Mouse (Mus musculus) forebrain, postnatal 0 days (tissue): ENCODE data around the gene Cdc37l1. TPM values are rescaled to one million over a fixed set of nuclear protein-coding genes. Genes with fewer than 3 reads are reported as not detected.

Experiments
- ATAC-seq: fragments of 200-750 bp; cut with Nextera tagmentation; 2 replicates; pipeline ENCODE4 v1.8.0; 2017; ENCODE audit warnings: mild to moderate bottlenecking, moderate library complexity
- DNase-seq: peaks from one replicate; pipeline ENCODE4 v3.0.0-alpha.2; 2015
- H3K27ac ChIP-seq: fragments of 300-500 bp; sonication (generic); 2 replicates; pipeline ENCODE4 v1.5.1; 2014; ENCODE audit warnings: low read depth, mild to moderate bottlenecking, antibody characterized with exemption, low read length, moderate library complexity, mixed read lengths
- H3K27me3 ChIP-seq: fragments of 300-500 bp; sonication (generic); 2 replicates; pipeline ENCODE4 v1.6.1; 2014; ENCODE audit warnings: mild to moderate bottlenecking, low read length, mixed read lengths; ENCODE audit not compliant: insufficient read depth
- H3K36me3 ChIP-seq: fragments of 300-500 bp; sonication (generic); 2 replicates; pipeline ENCODE4 v1.6.1; 2014; ENCODE audit warnings: mild to moderate bottlenecking, moderate library complexity; ENCODE audit not compliant: insufficient read depth
- H3K4me1 ChIP-seq: fragments of 300-500 bp; sonication (generic); 2 replicates; pipeline ENCODE4 v1.6.1; 2014; ENCODE audit warnings: antibody characterized with exemption; ENCODE audit not compliant: insufficient read depth
- H3K4me2 ChIP-seq: fragments of 300-500 bp; sonication (generic); 2 replicates; pipeline ENCODE4 v1.6.1; 2014; ENCODE audit warnings: low read depth, mild to moderate bottlenecking, moderate library complexity
- H3K4me3 ChIP-seq: fragments of 300-500 bp; sonication (generic); 2 replicates; pipeline ENCODE4 v1.5.1; 2014; ENCODE audit warnings: low read depth, low read length, mixed read lengths
- H3K9ac ChIP-seq: fragments of 300-500 bp; sonication (generic); 2 replicates; pipeline ENCODE4 v1.6.1; 2014; ENCODE audit warnings: mild to moderate bottlenecking
- H3K9me3 ChIP-seq: fragments of 300-500 bp; sonication (generic); 2 replicates; pipeline ENCODE4 v1.6.1; 2016; ENCODE audit warnings: low read length
- CTCF ChIP-seq: sonication (generic); IDR thresholded peaks from 2 replicates; pipeline ENCODE4 v1.5.1; 2016; ENCODE audit warnings: antibody characterized with exemption, control low read depth, low read depth
- WGBS: fragments of 180-500 bp; shearing (Covaris S2); extraction: QIAGEN DNeasy Blood & Tissue Kit; methylation state at CpG from one replicate; pipeline ENCODE4 v1.1.7; 2014; 5-methylcytosine and 5-hydroxymethylcytosine counted together
- polyA plus RNA-seq: library from polyadenylated mRNA; unstranded; fragments of >200 nt; fragmentation: Nextera tagmentation; extraction: Ambion mirVana; gene quantifications from 2 replicates; pipeline ENCODE4 v1.2.1, GENCODE M21; 2015
- total RNA-seq: library from RNA; depleted of rRNA; stranded (reverse); fragments of >200 nt; gene quantifications from 2 replicates; pipeline ENCODE4 v1.2.3, GENCODE M21; 2014

Gene Cdc37l1
- total and polyA plus RNA-seq, 2 experiments from 2014 or later, result 30.7 to 78.9 TPM

DNA sequence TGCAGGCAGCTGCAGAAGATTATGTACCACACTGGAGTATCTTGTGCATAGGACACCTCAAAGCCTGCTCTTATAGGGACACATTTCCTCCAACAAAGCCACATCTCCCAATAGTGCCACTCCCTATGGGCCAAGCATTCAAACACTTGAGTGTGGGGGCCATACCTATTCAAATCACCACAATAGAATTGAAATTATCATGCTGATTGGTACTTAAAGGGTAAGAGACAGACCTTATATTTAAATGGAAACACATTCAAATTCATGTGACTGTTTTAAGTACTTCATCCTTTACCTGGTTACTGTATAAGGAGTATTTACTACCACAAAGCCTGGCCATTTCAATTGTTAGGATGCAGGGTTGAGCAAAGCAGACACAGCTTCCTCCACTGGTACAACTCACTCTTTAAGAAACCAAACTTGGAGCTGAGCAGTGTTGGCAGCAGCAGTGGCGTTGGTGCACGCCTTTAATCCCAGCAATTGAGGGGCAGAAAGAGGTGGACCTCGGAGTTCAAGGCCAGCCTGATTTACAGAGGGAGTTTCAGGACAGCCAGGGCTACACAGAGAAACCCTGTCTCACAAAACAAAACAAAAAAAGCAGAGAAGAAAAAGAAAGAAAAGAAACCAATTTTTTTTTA is 18.0 kb downstream of the Cdc37l1 start:
- Histone ChIP-seq H3K9me3 (no peaks in the 10 kb centered on the region), H3K9ac (no peak overlapping the region), H3K4me2 (no peak overlapping the region), H3K4me1 (no peaks in the 10 kb centered on the region), H3K36me3 (peaks cover 41% of the 10 kb centered on the region), H3K27me3 (no peaks in the 10 kb centered on the region), H3K27ac (no peak overlapping the region), H3K4me3 (no peak overlapping the region)
- TF ChIP-seq CTCF, result no peak
- ATAC-seq (no peak), DNase-seq (no peak)
- WGBS, result 82% methylated on average over 3 of the region's 3 CpGs

DNA sequence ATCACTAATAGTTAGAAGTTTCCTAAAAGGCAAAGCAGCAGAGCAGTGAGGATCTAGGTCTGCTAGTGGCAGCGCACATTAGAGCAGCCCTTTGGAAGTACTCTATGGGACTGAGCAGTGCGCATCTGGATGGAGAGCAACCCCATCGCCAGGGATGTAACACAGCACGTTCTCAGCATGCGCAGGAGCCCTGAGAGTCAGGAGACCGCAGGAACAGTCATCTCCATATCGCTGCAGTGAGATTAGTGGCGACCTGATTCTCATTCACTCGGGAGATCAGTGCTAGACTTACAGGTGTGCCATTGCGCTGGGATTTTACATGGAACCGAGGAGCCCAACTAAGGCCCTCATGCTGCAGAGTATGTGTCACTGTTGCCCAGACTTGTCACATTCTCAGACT is 18.9 kb downstream of the Cdc37l1 start:
- DNase-seq (no peak), ATAC-seq (no peak)
- WGBS, result 95% methylated on average over 11 of the region's 11 CpGs
- no peak overlapping the region for H3K27ac ChIP-seq
- H3K4me1 ChIP-seq, result no peaks in the 10 kb centered on the region
- H3K27me3 ChIP-seq, result no peaks in the 10 kb centered on the region
- no peaks in the 10 kb centered on the region for H3K9me3 ChIP-seq
- H3K4me3 ChIP-seq, result no peak overlapping the region
- H3K36me3 ChIP-seq, result peaks cover 47% of the 10 kb centered on the region
- H3K9ac ChIP-seq, result no peak overlapping the region
- H3K4me2 ChIP-seq, result no peak overlapping the region
- TF ChIP-seq CTCF, result no peak

DNA sequence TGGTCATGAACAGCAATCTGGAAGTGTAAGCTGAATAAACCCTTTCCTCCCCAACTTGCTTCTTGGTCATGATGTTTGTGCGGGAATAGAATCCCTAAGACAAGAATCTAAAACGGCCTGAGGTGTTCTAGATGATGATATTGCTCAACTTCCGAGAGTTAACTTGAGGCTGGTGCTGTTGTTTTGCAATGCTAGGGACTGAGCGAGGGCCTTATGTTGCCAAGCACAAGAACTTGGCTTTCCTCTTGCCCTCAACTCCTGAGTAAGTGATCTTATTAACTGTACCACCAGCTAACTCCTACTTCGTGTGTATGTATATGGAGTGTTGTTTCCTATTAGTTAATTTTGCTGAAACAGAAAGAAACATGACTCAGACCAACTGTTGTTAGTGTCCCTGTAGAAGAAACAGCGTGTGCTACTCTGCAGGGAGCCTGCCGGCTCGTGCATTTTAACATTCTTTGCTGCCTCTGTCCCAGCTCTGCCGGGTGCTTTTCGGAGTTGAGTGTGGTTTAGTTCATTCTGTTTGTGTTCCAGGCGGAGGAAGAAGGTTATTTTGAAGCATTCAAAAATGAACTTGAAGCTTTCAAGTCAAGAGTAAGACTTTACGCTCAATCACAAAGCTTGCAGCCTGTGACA is 21.3 kb downstream of the Cdc37l1 start:
- WGBS, result 91% methylated on average over 12 of the region's 12 CpGs
- Histone ChIP-seq H3K27me3 (no peaks in the 10 kb centered on the region), H3K4me3 (no peak overlapping the region), H3K4me1 (no peaks in the 10 kb centered on the region), H3K36me3 (peaks cover 58% of the 10 kb centered on the region), H3K4me2 (no peak overlapping the region), H3K9ac (no peak overlapping the region), H3K27ac (no peak overlapping the region), H3K9me3 (no peaks in the 10 kb centered on the region)
- no peak for DNase-seq
- ATAC-seq, result no peak
- TF ChIP-seq CTCF, result no peak

DNA sequence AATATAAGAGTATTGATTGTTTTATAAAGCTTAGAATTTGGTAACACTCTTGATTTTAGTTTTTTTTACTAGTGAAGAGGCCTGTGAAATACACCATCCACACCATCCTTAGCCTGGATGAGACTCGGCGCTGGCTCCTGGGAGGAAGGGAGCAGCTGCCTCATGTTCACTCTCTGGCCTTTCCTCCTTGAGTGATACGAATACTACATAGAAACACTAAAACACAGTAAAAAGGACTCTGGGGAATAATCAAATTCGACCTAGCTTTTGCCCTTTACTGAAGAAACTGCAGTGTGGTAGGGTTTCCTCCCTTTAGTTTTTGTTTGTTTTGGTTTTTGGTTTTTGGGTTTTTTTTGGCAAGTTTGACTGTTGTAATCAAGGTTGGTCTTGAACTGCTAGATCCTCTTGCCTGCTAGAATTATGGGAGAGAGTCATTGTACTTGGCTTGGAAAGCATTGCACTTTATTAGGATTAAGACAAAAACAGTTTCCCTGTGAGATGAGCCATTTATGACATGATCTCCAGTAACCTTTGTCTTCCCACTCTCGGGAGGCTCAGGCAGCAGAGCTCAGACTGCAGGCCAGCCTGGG is 24.4 kb downstream of the Cdc37l1 start:
- DNase-seq (no peak), ATAC-seq (no peak)
- no peaks in the 10 kb centered on the region for H3K27me3 ChIP-seq
- H3K9ac ChIP-seq, result no peak overlapping the region
- WGBS, result 89% methylated on average over 5 of the region's 5 CpGs
- H3K36me3 ChIP-seq, result peaks cover 51% of the 10 kb centered on the region
- no peaks in the 10 kb centered on the region for H3K9me3 ChIP-seq
- H3K4me1 ChIP-seq, result no peaks in the 10 kb centered on the region
- H3K27ac ChIP-seq, result no peak overlapping the region
- H3K4me2 ChIP-seq, result no peak overlapping the region
- no peak for TF ChIP-seq CTCF
- H3K4me3 ChIP-seq, result no peak overlapping the region

DNA sequence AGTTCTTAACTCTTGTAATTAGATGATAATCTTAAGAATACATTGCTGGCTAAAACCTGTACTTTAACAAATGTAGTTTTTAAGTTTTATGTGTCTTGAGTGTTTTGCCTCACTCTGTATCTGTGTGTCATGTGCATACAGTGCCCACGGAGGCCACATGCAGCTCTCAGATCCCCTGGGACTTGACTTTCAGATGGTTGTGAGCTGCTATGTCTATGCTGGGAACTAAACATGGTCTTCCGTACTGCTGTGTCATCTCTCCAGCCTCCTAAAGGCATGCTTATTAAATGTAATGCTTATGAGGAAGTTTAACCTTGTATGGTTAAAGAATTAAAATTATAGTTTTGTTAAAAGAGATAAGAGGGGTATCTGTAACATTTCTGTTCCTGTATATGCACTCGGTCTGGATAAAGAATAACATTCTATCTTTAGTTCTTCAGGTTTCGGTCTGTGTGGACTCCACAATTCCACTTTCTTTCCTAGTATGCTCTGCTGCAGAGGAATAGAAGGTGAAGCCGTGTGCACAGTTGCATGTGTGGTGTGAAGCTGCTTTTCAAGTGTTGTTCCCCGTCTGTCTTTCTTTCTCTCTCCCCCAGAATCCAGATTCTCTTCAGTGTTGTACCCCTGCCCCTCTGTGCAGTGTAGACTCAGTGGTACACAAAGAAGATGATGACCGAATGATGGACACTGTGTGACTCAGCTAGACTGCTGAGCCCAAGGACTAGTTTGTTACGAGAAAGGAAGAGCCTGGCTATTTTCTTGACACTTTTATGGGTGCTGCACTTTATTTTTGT is 25.5 kb downstream of the Cdc37l1 start:
- no peaks in the 10 kb centered on the region for H3K27me3 ChIP-seq
- peaks cover 59% of the 10 kb centered on the region for H3K36me3 ChIP-seq
- WGBS, result 91% methylated on average over 8 of the region's 8 CpGs

DNA sequence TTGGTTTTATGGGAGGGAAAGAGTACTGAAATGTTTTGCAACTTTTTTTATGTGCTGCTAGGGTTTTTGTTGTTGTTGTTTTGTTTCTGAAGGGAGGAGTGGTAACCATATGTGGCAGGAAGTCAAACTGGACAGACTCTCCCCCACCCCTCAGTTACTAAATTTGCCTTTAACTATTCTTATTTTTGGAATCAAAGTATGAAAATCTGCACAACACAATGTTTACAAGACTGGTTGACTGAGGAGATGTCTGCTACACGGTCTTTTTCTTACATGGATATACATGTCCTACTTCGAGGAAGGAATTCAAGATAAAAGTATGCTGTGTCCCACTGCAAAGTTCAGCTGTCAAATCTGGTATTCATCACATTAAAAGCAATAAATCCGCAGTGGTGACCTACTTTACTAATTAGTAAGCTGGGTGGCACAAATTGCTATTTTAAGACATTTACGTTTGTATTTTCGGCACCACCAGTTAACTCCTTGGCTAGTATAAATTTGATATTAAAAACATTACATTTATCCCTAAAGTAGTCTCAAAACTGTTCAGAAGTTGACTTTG is 26.1 kb downstream of the Cdc37l1 start:
- no peaks in the 10 kb centered on the region for H3K9me3 ChIP-seq
- no peak overlapping the region for H3K4me2 ChIP-seq
- H3K4me1 ChIP-seq, result no peaks in the 10 kb centered on the region
- no peaks in the 10 kb centered on the region for H3K27me3 ChIP-seq
- TF ChIP-seq CTCF, result no peak
- ATAC-seq (no peak), DNase-seq (no peak)
- H3K9ac ChIP-seq, result no peak overlapping the region
- no peak overlapping the region for H3K4me3 ChIP-seq
- H3K36me3 ChIP-seq, result peaks cover 56% of the 10 kb centered on the region
- 89% methylated on average over 5 of the region's 5 CpGs for WGBS
- no peak overlapping the region for H3K27ac ChIP-seq

More for the DNA sequence above, 25.5 kb downstream of the Cdc37l1 start:
- no peak for DNase-seq
- no peak for ATAC-seq
- H3K4me2 ChIP-seq, result no peak overlapping the region
- H3K4me1 ChIP-seq, result no peaks in the 10 kb centered on the region
- H3K9ac ChIP-seq, result no peak overlapping the region
- no peak overlapping the region for H3K4me3 ChIP-seq
- no peaks in the 10 kb centered on the region for H3K9me3 ChIP-seq
- TF ChIP-seq CTCF, result no peak
- H3K27ac ChIP-seq, result no peak overlapping the region
